Mouse (Mus musculus): ENCODE data around the gene Lhpp. TPM values are rescaled to one million over a fixed set of nuclear protein-coding genes. Genes with fewer than 3 reads are reported as not detected.

Lhpp gene
- polyA plus RNA-seq, 1 experiment = 21.0 TPM

- no peak for DNase-seq (ENCODE audit: low spot score)
These were observed 125.8 kb downstream of the Lhpp start for GRCm38 (mm10) chr7:132736099-132736862.

- no peak for DNase-seq (ENCODE audit: low spot score)
These were observed 128.4 kb downstream of the Lhpp start for GRCm38 (mm10) chr7:132738844-132739243.

GRCm38 (mm10) chr7:132739829-132740228 is 129.4 kb downstream of the Lhpp start:
- no peak for DNase-seq (ENCODE audit: low spot score)

GRCm38 (mm10) chr7:132742912-132743311 is 132.5 kb downstream of the Lhpp start:
- DNase-seq (ENCODE audit: low spot score) = no peak

- no peak for DNase-seq (ENCODE audit: low spot score)
These were observed 136.7 kb downstream of the Lhpp start for GRCm38 (mm10) chr7:132747096-132747495.

- no peak for DNase-seq (ENCODE audit: low spot score)
These were observed 137.8 kb downstream of the Lhpp start for GRCm38 (mm10) chr7:132748076-132748769.

- DNase-seq (ENCODE audit: low spot score) = no peak
These were observed 139.1 kb downstream of the Lhpp start for GRCm38 (mm10) chr7:132749504-132749903.

- no peak for DNase-seq (ENCODE audit: low spot score)
These were observed 141.3 kb downstream of the Lhpp start for GRCm38 (mm10) chr7:132751716-132752115.

GRCm38 (mm10) chr7:132753518-132754388 is 143.3 kb downstream of the Lhpp start:
- DNase-seq (ENCODE audit: low spot score) = no peak

GRCm38 (mm10) chr7:132754389-132754750 is 143.9 kb downstream of the Lhpp start:
- DNase-seq (ENCODE audit: low spot score) = no peak

Other genes with a start within 250 kb of the Lhpp start
- 192 and 193 TPM in 2 replicates for gene Oat, start 34.2 kb upstream of the Lhpp start, polyA plus RNA-seq (2012; rRNA removed)
- not detected in 2 replicates for gene Nkx1-2, start 11.0 kb upstream of the Lhpp start, polyA plus RNA-seq (2012; rRNA removed)
- 11.2 and 15.8 TPM in 2 replicates for gene Fam53b, start 203.2 kb downstream of the Lhpp start, polyA plus RNA-seq (2012; rRNA removed)
- gene Eef1akmt2, start 242.0 kb downstream of the Lhpp start, polyA plus RNA-seq (2012; rRNA removed) = 33.7 and 34.9 TPM in 2 replicates
- 24.0 and 24.7 TPM in 2 replicates for gene Abraxas2, start 248.6 kb downstream of the Lhpp start, polyA plus RNA-seq (2012; rRNA removed)

Data from urinary bladder, adult 2 months (tissue).